Mouse (Mus musculus): Measurements from ENCODE around the gene Cyp2f2. TPM values are rescaled to one million over a fixed set of nuclear protein-coding genes. Genes with fewer than 3 reads are reported as not detected.

Gene Cyp2f2
- polyA plus RNA-seq, 1 experiment from 2014 or later = not detected

GRCm38 (mm10) chr7:27168371-27168770 is 48.7 kb downstream of the Cyp2f2 start:
- no peaks in the 10 kb centered on the region for H3K9me3 ChIP-seq (replicated peaks)
- no peak overlapping the region for H3K27ac ChIP-seq (replicated peaks)
- H3K4me3 ChIP-seq = no peak overlapping the region
- H3K36me3 ChIP-seq = peaks cover 53% of the 10 kb centered on the region
- DNase-seq (ENCODE audit: low spot score) = no peak
- WGBS = 94% methylated on average over 5 of the region's 5 CpGs
- H3K27me3 ChIP-seq (ENCODE audit: low read depth, poor library complexity, severe bottlenecking) = no peaks in the 10 kb centered on the region
- peaks cover 33% of the 10 kb centered on the region for H3K4me1 ChIP-seq

GRCm38 (mm10) chr7:27170981-27171380 is 51.3 kb downstream of the Cyp2f2 start:
- H3K4me3 ChIP-seq = no peak overlapping the region
- no peaks in the 10 kb centered on the region for H3K9me3 ChIP-seq (replicated peaks)
- H3K4me1 ChIP-seq = peaks cover 9% of the 10 kb centered on the region
- H3K27me3 ChIP-seq (ENCODE audit: low read depth, poor library complexity, severe bottlenecking) = no peaks in the 10 kb centered on the region
- H3K36me3 ChIP-seq = peaks cover 55% of the 10 kb centered on the region
- 89% methylated on average over 3 of the region's 3 CpGs for WGBS
- no peak overlapping the region for H3K27ac ChIP-seq (replicated peaks)
- DNase-seq (ENCODE audit: low spot score) = no peak

GRCm38 (mm10) chr7:27174496-27174895 is 54.8 kb downstream of the Cyp2f2 start:
- peaks cover 12% of the 10 kb centered on the region; the same call in 1 of the 2 replicates for H3K4me1 ChIP-seq
- no peaks in the 10 kb centered on the region for H3K27me3 ChIP-seq (ENCODE audit: low read depth, poor library complexity, severe bottlenecking)
- no peak for DNase-seq (ENCODE audit: low spot score)
- no peak overlapping the region for H3K4me3 ChIP-seq
- WGBS = 96% methylated on average over 15 of the region's 15 CpGs
- H3K36me3 ChIP-seq = peaks cover 49% of the 10 kb centered on the region
- H3K9me3 ChIP-seq (replicated peaks) = 0 out of 2 replicates have a peak, but pooled peaks cover 3% of the 10 kb centered on the region
- H3K27ac ChIP-seq (replicated peaks) = no peak overlapping the region

GRCm38 (mm10) chr7:27174896-27175295 is 55.2 kb downstream of the Cyp2f2 start:
- peaks cover 49% of the 10 kb centered on the region for H3K36me3 ChIP-seq

GRCm38 (mm10) chr7:27177942-27178323 is 58.2 kb downstream of the Cyp2f2 start:
- peak overlapping the region; percentile 78 for H3K4me3 ChIP-seq
- peak overlapping the region; percentile 89 for H3K27ac ChIP-seq (replicated peaks)
- 0 out of 2 replicates have a peak, but pooled peaks cover 3% of the 10 kb centered on the region for H3K9me3 ChIP-seq (replicated peaks)
- WGBS = 30% methylated on average over 4 of the region's 4 CpGs
- peaks cover 30% of the 10 kb centered on the region for H3K36me3 ChIP-seq
- peaks cover 26% of the 10 kb centered on the region for H3K4me1 ChIP-seq
- DNase-seq (ENCODE audit: low spot score) = no peak
- no peaks in the 10 kb centered on the region for H3K27me3 ChIP-seq (ENCODE audit: low read depth, poor library complexity, severe bottlenecking)

More at GRCm38 (mm10) chr7:27174896-27175295, 55.2 kb downstream of the Cyp2f2 start:
- peaks cover 16% of the 10 kb centered on the region for H3K4me1 ChIP-seq
- no peak overlapping the region for H3K4me3 ChIP-seq
- no peaks in the 10 kb centered on the region for H3K27me3 ChIP-seq (ENCODE audit: low read depth, poor library complexity, severe bottlenecking)
- H3K27ac ChIP-seq (replicated peaks) = no peak overlapping the region
- WGBS = 94% methylated on average over 7 of the region's 7 CpGs
- DNase-seq (ENCODE audit: low spot score) = no peak
- H3K9me3 ChIP-seq (replicated peaks) = 0 out of 2 replicates have a peak, but pooled peaks cover 3% of the 10 kb centered on the region

GRCm38 (mm10) chr7:27178324-27179216 is 58.9 kb downstream of the Cyp2f2 start, which contains the start of gene Rab4b:
Gene Rab4b, minus strand, starts transcription at chr7:27178896.
- H3K36me3 ChIP-seq = peaks cover 33% of the 10 kb centered on the region
- peak within 1 kb of the TSS; percentile 89 for H3K27ac ChIP-seq (replicated peaks)
- 0 out of 2 replicates have a peak, but pooled peaks cover 3% of the 10 kb centered on the region for H3K9me3 ChIP-seq (replicated peaks)
- DNase-seq (ENCODE audit: low spot score) = peak; percentile 100
- H3K4me1 ChIP-seq = peaks cover 26% of the 10 kb centered on the region
- whole genome bisulfite sequencing = 0% methylated on average over 53 of the region's 53 CpGs
- peak within 1 kb of the TSS; percentile 78 for H3K4me3 ChIP-seq
- H3K27me3 ChIP-seq (ENCODE audit: low read depth, poor library complexity, severe bottlenecking) = no peaks in the 10 kb centered on the region

GRCm38 (mm10) chr7:27179217-27179918 is 59.7 kb downstream of the Cyp2f2 start:
- peaks cover 32% of the 10 kb centered on the region for H3K36me3 ChIP-seq
- DNase-seq (ENCODE audit: low spot score) = no peak
- H3K27ac ChIP-seq (replicated peaks) = peak overlapping the region; percentile 81
- peaks cover 26% of the 10 kb centered on the region for H3K4me1 ChIP-seq
- 49% methylated on average over 16 of the region's 16 CpGs for WGBS
- no peaks in the 10 kb centered on the region for H3K27me3 ChIP-seq (ENCODE audit: low read depth, poor library complexity, severe bottlenecking)
- 0 out of 2 replicates have a peak, but pooled peaks cover 3% of the 10 kb centered on the region for H3K9me3 ChIP-seq (replicated peaks)
- peak overlapping the region; percentile 78 for H3K4me3 ChIP-seq

- DNase-seq (ENCODE audit: low spot score) = no peak
- Histone ChIP-seq H3K4me1 (peaks cover 26% of the 10 kb centered on the region), H3K9me3 (replicated peaks) (peaks cover 5% of the 10 kb centered on the region), H3K36me3 (peaks cover 33% of the 10 kb centered on the region), H3K27me3 (ENCODE audit: low read depth, poor library complexity, severe bottlenecking) (no peaks in the 10 kb centered on the region), H3K4me3 (peak overlapping the region; percentile 78; the same call in 1 of the 2 replicates), H3K27ac (replicated peaks) (no peak overlapping the region)
- WGBS = 55% methylated on average over 5 of the region's 5 CpGs
Observed at GRCm38 (mm10) chr7:27180036-27180435, 60.3 kb downstream of the Cyp2f2 start.

GRCm38 (mm10) chr7:27180837-27181695 is 61.4 kb downstream of the Cyp2f2 start, which contains the start of the genes Gm21983 and Mia:
Gene Gm21983, minus strand, starts transcription at chr7:27181086.
Gene Mia, minus strand, starts transcription at chr7:27181157.
- H3K9me3 ChIP-seq (replicated peaks) = peaks cover 10% of the 10 kb centered on the region
- peaks cover 26% of the 10 kb centered on the region for H3K4me1 ChIP-seq
- H3K36me3 ChIP-seq = peaks cover 33% of the 10 kb centered on the region
- no peak within 1 kb of the TSS for H3K27ac ChIP-seq (replicated peaks)
- WGBS = 78% methylated on average over 14 of the region's 14 CpGs
- H3K27me3 ChIP-seq (ENCODE audit: low read depth, poor library complexity, severe bottlenecking) = no peaks in the 10 kb centered on the region
- H3K4me3 ChIP-seq = 0 out of 2 replicates have a peak within 1 kb of the TSS, but pooled peaks have one; percentile 78
- no peak for DNase-seq (ENCODE audit: low spot score)

- H3K4me1 ChIP-seq = peaks cover 26% of the 10 kb centered on the region
- 90% methylated on average over 1 of the region's 1 CpGs for WGBS
- no peak overlapping the region for H3K27ac ChIP-seq (replicated peaks)
- peaks cover 48% of the 10 kb centered on the region for H3K36me3 ChIP-seq
- H3K27me3 ChIP-seq (ENCODE audit: low read depth, poor library complexity, severe bottlenecking) = no peaks in the 10 kb centered on the region
- H3K4me3 ChIP-seq = no peak overlapping the region
- H3K9me3 ChIP-seq (replicated peaks) = peaks cover 10% of the 10 kb centered on the region
- DNase-seq (ENCODE audit: low spot score) = no peak
Observed at GRCm38 (mm10) chr7:27182498-27182897, 62.8 kb downstream of the Cyp2f2 start.

Data from midbrain, embryonic 10.5 days (tissue).